Mouse (Mus musculus): ENCODE results near the gene Rdm1.
"Not testable (repeated sequence)": the region's sequence is repeated elsewhere in the genome, so short reads cannot be mapped to it uniquely, and the experiment has no call there.

The Rdm1 gene

GRCm38 (mm10) chr11:101626995-101627856, at the start of gene Rdm1:
Gene Rdm1, plus strand, starts transcription at chr11:101627195.
- DNase-seq, result peak; percentile 65 to 78

- DNase-seq, result no peak
Measured at GRCm38 (mm10) chr11:101581081-101581764, 45.8 kb upstream of the Rdm1 start.

GRCm38 (mm10) chr11:101582054-101583035, 44.6 kb upstream of the Rdm1 start, which contains the start of gene Tmem106a:
Gene Tmem106a, plus strand, starts transcription at chr11:101582242.
- DNase-seq, result peak; percentile 39 to 48

GRCm38 (mm10) chr11:101583205-101583604, 43.8 kb upstream of the Rdm1 start:
- no peak for DNase-seq

GRCm38 (mm10) chr11:101585031-101585430, 42.0 kb upstream of the Rdm1 start:
- not testable (repeated sequence) for DNase-seq

- no peak for DNase-seq
Measured at GRCm38 (mm10) chr11:101585805-101586204, 41.2 kb upstream of the Rdm1 start.

GRCm38 (mm10) chr11:101587676-101588075, 39.3 kb upstream of the Rdm1 start:
- no peak for DNase-seq

GRCm38 (mm10) chr11:101588868-101589267, 38.1 kb upstream of the Rdm1 start:
- no peak for DNase-seq

GRCm38 (mm10) chr11:101589444-101589843, 37.6 kb upstream of the Rdm1 start:
- no peak for DNase-seq

GRCm38 (mm10) chr11:101589989-101590624, 36.9 kb upstream of the Rdm1 start:
- no peak for DNase-seq

- no peak for DNase-seq
Measured at GRCm38 (mm10) chr11:101599156-101599555, 27.8 kb upstream of the Rdm1 start, which contains the start of gene Gm11634. Gene Gm11634, minus strand, starts transcription at chr11:101599256.

- DNase-seq, result no peak
Measured at GRCm38 (mm10) chr11:101602491-101602890, 24.5 kb upstream of the Rdm1 start.

GRCm38 (mm10) chr11:101604116-101604515, 22.9 kb upstream of the Rdm1 start:
- no peak for DNase-seq

GRCm38 (mm10) chr11:101604531-101605453, 22.2 kb upstream of the Rdm1 start:
- peak; percentile 58 to 69 for DNase-seq

- DNase-seq, result not testable (repeated sequence)
Measured at GRCm38 (mm10) chr11:101607134-101607533, 19.9 kb upstream of the Rdm1 start.

- DNase-seq, result no peak
Measured at GRCm38 (mm10) chr11:101610445-101610844, 16.6 kb upstream of the Rdm1 start.

GRCm38 (mm10) chr11:101613596-101613995, 13.4 kb upstream of the Rdm1 start:
- no peak for DNase-seq

- no peak for DNase-seq
Measured at GRCm38 (mm10) chr11:101614116-101614515, 12.9 kb upstream of the Rdm1 start.

GRCm38 (mm10) chr11:101615380-101615779, 11.6 kb upstream of the Rdm1 start:
- DNase-seq, result no peak

- no peak for DNase-seq
Measured at GRCm38 (mm10) chr11:101616104-101616503, 10.9 kb upstream of the Rdm1 start.
